Mouse (Mus musculus) embryonic facial prominence, embryonic 10.5 days (tissue): ENCODE data around the gene Gfpt2. TPM values are rescaled to one million over a fixed set of nuclear protein-coding genes. Genes with fewer than 3 reads are reported as not detected.

Experiments
- DNase-seq: peaks from one replicate; pipeline ENCODE4 v3.0.0-alpha.2; 2017; ENCODE audit warnings: low spot score
- H3K27ac ChIP-seq: fragments of 300-500 bp; sonication (generic); replicated peaks from 2 replicates; pipeline ENCODE4 v1.5.1; 2016; ENCODE audit warnings: mild to moderate bottlenecking
- H3K27me3 ChIP-seq: fragments of 300-500 bp; sonication (generic); replicated peaks from 2 replicates; pipeline ENCODE4 v1.6.1; 2016; ENCODE audit warnings: low read depth, mild to moderate bottlenecking; ENCODE audit not compliant: poor library complexity, severe bottlenecking
- H3K36me3 ChIP-seq: fragments of 300-500 bp; sonication (generic); replicated peaks from 2 replicates; pipeline ENCODE4 v1.6.1; 2016; ENCODE audit warnings: mild to moderate bottlenecking, moderate library complexity
- H3K4me1 ChIP-seq: fragments of 300-500 bp; sonication (generic); 2 replicates; pipeline ENCODE4 v1.6.1; 2016
- H3K4me3 ChIP-seq: fragments of 300-500 bp; sonication (generic); 2 replicates; pipeline ENCODE4 v1.5.1; 2016; ENCODE audit warnings: mild to moderate bottlenecking, moderate library complexity
- H3K9me3 ChIP-seq: fragments of 300-500 bp; sonication (generic); 2 replicates; pipeline ENCODE4 v1.6.1; 2016; ENCODE audit warnings: mild to moderate bottlenecking
- WGBS: fragments of 180-500 bp; shearing (Covaris S2); methylation state at CpG from one replicate; pipeline ENCODE4 v1.1.7; 2016; 5-methylcytosine and 5-hydroxymethylcytosine counted together
- polyA plus RNA-seq: library from polyadenylated mRNA; unstranded; fragments of >200 nt; fragmentation: Nextera tagmentation; extraction: Ambion mirVana; gene quantifications from 2 replicates; pipeline ENCODE4 v1.2.1, GENCODE M21; 2016

Gene Gfpt2
- polyA plus RNA-seq, 1 experiment from 2014 or later = 40.5 TPM

DNA sequence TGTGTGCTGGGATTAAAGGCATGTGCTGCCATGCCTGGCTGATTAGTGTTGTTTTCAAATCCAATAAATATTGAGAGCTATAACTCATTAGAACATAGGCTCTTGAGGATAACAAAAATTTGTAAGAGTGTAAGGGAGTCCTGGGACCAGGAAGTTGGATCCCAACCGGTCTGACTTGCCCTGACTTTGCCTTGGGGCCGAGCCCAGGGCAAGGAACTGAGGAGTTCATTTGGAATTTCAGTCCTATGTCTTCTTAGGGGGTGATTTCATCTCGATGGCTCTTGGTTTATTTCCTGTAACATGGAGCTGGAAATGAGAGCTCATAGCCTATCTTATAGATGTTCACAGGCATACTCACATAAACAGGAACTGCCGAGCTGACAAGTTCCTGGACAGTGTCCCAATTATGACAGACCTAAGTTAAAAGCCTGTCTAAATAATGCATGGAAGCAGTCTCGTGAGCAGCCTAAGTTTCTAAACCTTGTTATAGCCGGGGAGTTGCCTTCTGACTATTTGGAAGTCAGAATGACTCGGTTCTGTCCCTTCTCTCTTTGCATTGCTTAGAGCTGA, 35.3 kb downstream of the Gfpt2 start:
- Histone ChIP-seq H3K27ac (no peak overlapping the region), H3K9me3 (no peaks in the 10 kb centered on the region), H3K27me3 (no peaks in the 10 kb centered on the region), H3K36me3 (peaks cover 98% of the 10 kb centered on the region), H3K4me3 (no peak overlapping the region), H3K4me1 (peaks cover 9% of the 10 kb centered on the region)
- DNase-seq = no peak
- WGBS = 84% methylated on average over 7 of the region's 7 CpGs

DNA sequence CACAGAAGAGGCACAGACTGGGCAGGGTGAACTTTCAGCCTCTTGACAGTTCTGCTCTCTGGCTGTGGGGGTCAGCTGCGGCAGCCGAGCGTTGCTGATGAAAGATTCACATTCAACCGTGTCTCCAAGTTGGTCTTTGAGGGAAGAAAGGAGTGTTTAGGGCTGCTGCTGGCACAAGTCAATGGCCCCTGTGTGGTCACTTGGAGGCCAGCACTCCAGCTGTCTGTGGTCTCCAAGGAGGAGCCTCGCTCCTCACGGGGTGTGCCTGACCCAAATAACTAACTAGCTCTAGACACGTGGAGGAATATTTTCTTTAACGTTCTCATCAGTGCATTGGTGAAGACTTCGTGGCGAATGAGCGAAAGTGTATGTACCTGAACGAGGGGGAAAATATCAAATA, 38.0 kb downstream of the Gfpt2 start:
- H3K4me3 ChIP-seq = no peak overlapping the region
- H3K27me3 ChIP-seq = no peaks in the 10 kb centered on the region
- H3K9me3 ChIP-seq = no peaks in the 10 kb centered on the region
- no peak overlapping the region for H3K27ac ChIP-seq
- 76% methylated on average over 12 of the region's 12 CpGs for WGBS
- peaks cover 3% of the 10 kb centered on the region for H3K4me1 ChIP-seq
- DNase-seq = no peak
- H3K36me3 ChIP-seq = peaks cover 95% of the 10 kb centered on the region

DNA sequence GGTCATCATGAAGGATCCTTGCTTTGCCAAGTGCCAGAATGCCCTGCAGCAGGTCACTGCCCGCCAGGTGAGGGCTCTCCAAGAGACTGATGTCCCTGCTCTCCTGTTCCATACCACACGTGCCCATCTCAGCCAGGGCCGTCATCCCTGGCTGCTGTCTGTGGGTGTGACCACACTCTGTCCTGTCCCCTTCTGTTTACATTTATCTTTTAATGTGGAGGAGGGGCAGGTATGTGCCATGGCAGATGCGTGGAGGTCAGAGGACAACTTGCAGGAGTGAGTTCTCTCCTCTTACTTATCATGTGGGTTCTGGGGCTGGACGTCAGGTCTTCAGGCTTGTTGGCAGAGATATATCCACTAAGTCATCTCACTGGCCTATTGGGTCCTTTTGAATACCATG, 39.0 kb downstream of the Gfpt2 start:
- H3K27ac ChIP-seq = no peak overlapping the region
- no peak for DNase-seq
- no peaks in the 10 kb centered on the region for H3K27me3 ChIP-seq
- 85% methylated on average over 5 of the region's 5 CpGs for WGBS
- peaks cover 96% of the 10 kb centered on the region for H3K36me3 ChIP-seq
- H3K4me1 ChIP-seq = 0 out of 2 replicates have a peak, but pooled peaks cover 1% of the 10 kb centered on the region
- H3K9me3 ChIP-seq = no peaks in the 10 kb centered on the region
- H3K4me3 ChIP-seq = no peak overlapping the region

DNA sequence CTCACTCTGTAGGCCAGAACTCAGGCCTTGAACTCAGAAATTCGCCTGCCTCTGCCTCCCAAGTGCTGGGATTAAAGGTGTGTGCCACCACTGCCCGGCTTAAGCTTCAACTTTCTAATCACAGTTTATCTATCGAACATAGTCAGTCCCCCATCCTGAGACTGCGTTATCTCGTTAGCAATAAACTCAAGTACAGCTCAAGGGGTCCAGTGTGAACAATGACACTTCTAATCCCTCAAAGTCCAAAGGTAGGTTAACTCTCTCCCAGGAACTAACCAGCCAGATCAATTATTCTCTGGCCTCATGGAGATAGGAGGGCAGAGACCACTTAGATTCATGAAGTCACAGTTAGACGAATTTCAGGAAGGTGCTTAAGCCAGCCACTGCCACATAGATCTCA, 40.3 kb downstream of the Gfpt2 start:
- H3K27ac ChIP-seq = no peak overlapping the region
- 90% methylated on average over 6 of the region's 6 CpGs for WGBS
- H3K27me3 ChIP-seq = no peaks in the 10 kb centered on the region
- no peak for DNase-seq
- 0 out of 2 replicates have a peak, but pooled peaks cover 7% of the 10 kb centered on the region for H3K4me1 ChIP-seq
- H3K4me3 ChIP-seq = no peak overlapping the region
- H3K36me3 ChIP-seq = peaks cover 96% of the 10 kb centered on the region
- H3K9me3 ChIP-seq = no peaks in the 10 kb centered on the region

DNA sequence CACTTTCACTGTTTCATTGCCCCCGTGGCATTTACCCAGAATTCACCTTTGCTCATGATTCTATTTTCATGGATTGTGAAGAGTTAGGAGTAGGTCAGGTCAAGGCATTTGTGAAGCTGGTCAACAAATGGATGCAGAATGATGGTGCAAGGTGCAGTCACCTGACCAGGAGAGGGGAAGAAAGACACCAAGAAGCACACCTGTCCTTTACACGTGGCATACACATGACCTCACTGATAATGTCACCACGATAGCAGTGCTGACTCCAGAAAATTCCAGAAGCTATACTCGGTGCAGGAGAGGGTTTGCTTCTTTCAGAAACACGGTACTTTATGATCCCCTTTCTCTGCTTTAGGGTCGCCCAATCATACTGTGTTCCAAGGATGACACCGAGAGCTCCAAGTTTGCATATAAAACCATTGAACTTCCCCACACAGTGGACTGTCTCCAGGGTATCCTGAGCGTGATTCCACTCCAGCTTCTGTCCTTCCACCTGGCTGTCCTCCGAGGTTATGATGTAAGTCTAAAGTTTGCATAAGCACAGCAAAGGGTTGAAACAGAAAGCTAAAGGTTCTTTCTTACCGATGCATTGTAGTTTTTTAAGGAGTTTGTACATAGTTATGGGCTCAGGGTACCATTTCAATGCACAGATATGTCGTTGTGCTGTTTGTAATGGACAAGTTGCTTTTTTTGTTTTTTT, 41.4 kb downstream of the Gfpt2 start:
- Histone ChIP-seq H3K36me3 (peaks cover 89% of the 10 kb centered on the region), H3K4me3 (no peak overlapping the region)
- WGBS = 94% methylated on average over 11 of the region's 11 CpGs

DNA sequence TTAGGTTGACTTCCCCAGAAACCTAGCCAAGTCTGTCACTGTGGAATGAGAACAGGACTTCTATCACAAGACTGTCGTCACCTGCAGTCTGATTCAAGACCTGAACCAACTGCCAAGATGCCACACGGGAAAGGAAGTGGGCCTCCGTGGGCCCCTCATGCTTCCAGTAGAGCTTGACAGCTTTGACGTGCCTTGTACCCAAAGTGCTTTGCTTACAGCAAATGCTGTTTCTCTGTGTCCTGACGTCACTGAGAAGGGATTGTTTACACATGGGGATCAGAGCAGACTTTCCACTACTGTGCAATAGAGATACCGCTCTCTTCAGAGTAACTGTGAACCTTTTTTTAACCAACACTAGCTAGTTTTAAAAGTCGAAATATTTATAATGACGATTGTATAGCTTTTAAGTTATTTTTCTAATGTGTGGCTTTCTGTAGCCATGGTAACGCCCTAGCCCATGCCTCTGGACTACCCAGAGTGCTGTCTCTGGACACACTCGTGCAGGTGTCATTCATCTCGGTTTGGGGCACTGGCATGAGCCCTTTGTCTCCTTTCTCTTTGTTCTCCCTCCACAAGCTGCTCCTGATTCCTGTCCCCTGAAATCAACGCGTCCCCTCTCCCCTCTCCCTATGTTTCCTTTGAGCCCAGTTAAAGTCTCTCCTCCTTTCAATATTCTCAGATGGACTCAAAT, 43.9 kb downstream of the Gfpt2 start:
- DNase-seq = no peak
- peaks cover 65% of the 10 kb centered on the region for H3K36me3 ChIP-seq
- H3K27ac ChIP-seq = no peak overlapping the region; the same call in 1 of the 2 replicates
- WGBS = 69% methylated on average over 13 of the region's 13 CpGs
- H3K27me3 ChIP-seq = no peaks in the 10 kb centered on the region
- H3K4me3 ChIP-seq = no peak overlapping the region
- H3K9me3 ChIP-seq = no peaks in the 10 kb centered on the region
- 0 out of 2 replicates have a peak, but pooled peaks cover 7% of the 10 kb centered on the region for H3K4me1 ChIP-seq

More for the DNA sequence above, 41.4 kb downstream of the Gfpt2 start:
- DNase-seq = no peak
- Histone ChIP-seq H3K27me3 (no peaks in the 10 kb centered on the region), H3K4me1 (0 out of 2 replicates have a peak, but pooled peaks cover 7% of the 10 kb centered on the region), H3K9me3 (no peaks in the 10 kb centered on the region), H3K27ac (no peak overlapping the region)

DNA sequence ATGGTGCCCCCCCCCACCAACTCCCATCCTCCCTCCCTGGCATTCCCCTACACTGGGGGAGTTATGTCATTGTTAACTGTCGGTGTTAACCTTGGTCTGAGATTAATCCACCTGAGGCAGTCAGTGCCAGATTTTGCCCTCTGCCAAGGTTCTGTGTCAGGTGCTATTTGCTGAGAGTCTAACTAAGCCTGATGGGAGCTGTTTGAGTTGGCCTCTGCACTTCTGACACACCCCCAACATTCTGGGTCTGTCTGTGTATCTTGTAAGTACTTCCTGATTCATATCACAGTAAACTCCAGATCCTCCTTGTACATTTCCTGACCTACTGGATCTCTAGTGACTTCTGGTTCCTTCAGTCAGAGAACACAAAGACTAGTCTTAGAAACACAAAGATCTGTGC, 46.7 kb downstream of the Gfpt2 start:
- Histone ChIP-seq H3K4me1 (0 out of 2 replicates have a peak, but pooled peaks cover 7% of the 10 kb centered on the region), H3K27me3 (no peaks in the 10 kb centered on the region), H3K4me3 (no peak overlapping the region), H3K9me3 (no peaks in the 10 kb centered on the region), H3K27ac (no peak overlapping the region), H3K36me3 (peaks cover 36% of the 10 kb centered on the region)
- 87% methylated on average over 1 of the region's 1 CpGs for WGBS
- no peak for DNase-seq

DNA sequence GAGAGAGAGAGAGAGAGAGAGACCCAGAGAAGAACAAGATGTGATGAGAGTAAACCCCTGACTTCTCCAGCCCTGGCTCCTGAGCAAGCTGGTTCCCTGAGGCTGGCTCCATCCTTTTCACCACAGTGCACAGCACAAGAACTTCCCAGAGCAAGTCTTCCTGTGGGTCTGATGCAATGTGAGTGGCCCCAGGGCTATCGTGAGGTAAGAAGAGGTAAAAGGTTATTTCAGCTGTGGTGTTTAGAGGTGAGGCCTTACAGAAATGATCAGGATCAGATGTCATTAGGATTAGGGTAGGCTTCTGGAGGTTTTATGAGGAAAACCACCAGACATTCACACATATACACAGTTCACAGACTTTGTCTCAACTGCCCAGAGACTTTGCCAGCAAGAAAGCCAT, 47.9 kb downstream of the Gfpt2 start:
- Histone ChIP-seq H3K27me3 (no peaks in the 10 kb centered on the region), H3K4me1 (peaks cover 14% of the 10 kb centered on the region), H3K27ac (no peak overlapping the region), H3K36me3 (peaks cover 28% of the 10 kb centered on the region), H3K9me3 (no peaks in the 10 kb centered on the region), H3K4me3 (no peak overlapping the region)
- no peak for DNase-seq
- WGBS = 81% methylated on average over 1 of the region's 1 CpGs

DNA sequence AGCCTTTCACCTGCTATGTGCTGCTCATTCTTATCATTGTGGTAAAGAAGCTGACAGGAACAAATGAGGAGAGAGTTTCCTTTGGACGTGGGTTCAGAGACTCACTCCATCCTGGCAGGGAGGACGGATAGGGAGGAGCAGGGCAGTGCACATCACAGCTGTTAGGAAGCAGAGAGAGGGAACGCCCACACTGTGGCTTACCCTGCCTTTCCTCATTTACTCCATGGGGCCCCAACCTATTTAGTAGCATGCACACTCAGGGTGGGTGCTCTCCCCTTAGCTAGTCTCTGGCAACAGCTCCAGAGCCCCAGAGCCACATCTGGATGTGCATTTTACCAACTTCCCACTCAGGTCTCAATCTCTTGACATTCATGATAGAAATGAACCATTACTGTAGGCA, 48.7 kb downstream of the Gfpt2 start:
- Histone ChIP-seq H3K27ac (no peak overlapping the region), H3K36me3 (peaks cover 20% of the 10 kb centered on the region), H3K27me3 (no peaks in the 10 kb centered on the region), H3K9me3 (no peaks in the 10 kb centered on the region), H3K4me1 (peaks cover 21% of the 10 kb centered on the region), H3K4me3 (no peak overlapping the region)
- 60% methylated on average over 3 of the region's 3 CpGs for WGBS
- no peak for DNase-seq

DNA sequence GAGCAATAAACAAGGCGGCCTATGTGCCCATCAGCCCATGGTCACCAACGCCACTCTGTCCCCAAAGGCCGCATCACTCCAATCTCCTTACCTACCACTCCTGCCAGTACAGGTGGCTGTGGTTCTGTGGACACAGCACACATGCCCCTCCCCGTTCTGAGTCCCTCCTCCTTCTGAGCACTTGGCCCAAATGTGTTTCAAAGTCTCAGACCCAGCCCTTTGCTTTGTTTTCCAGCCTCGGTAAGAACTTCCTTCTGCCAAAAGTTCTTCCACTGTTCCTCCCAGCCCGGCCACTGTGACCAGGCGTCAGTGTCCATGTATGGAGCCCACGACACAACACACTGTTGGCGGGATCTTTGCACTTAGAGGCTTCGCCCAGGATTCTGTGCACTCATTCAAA, 50.3 kb downstream of the Gfpt2 start:
- WGBS = 90% methylated on average over 10 of the region's 10 CpGs
- Histone ChIP-seq H3K4me3 (no peak overlapping the region), H3K36me3 (peaks cover 4% of the 10 kb centered on the region), H3K9me3 (no peaks in the 10 kb centered on the region), H3K27ac (no peak overlapping the region), H3K27me3 (no peaks in the 10 kb centered on the region), H3K4me1 (peaks cover 23% of the 10 kb centered on the region)
- no peak for DNase-seq

DNA sequence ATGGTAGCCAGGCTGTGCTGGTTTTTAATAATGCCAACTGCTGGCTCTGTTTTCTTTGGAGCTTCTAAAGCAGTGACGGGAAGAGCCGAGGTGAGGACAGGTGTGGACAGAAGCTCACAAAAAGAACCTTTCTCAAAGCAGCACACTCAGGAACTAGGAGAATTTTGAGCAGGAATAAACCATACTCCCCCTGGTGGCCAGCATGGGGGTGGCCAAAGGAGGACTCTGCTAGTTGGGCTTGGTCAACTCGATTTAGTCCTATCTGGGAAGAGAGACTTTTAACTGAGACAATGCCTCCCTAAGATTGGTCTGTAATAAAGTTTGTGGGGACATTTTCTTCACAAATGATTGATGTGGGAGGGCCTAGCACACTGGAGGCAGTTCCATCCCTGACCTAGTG, 51.0 kb downstream of the Gfpt2 start:
- peak; percentile 62 for DNase-seq
- 51% methylated on average over 3 of the region's 3 CpGs for WGBS
- no peak overlapping the region for H3K27ac ChIP-seq
- H3K4me3 ChIP-seq = no peak overlapping the region
- no peaks in the 10 kb centered on the region for H3K9me3 ChIP-seq
- peaks cover 23% of the 10 kb centered on the region for H3K4me1 ChIP-seq
- no peaks in the 10 kb centered on the region for H3K27me3 ChIP-seq
- peaks cover 4% of the 10 kb centered on the region for H3K36me3 ChIP-seq

DNA sequence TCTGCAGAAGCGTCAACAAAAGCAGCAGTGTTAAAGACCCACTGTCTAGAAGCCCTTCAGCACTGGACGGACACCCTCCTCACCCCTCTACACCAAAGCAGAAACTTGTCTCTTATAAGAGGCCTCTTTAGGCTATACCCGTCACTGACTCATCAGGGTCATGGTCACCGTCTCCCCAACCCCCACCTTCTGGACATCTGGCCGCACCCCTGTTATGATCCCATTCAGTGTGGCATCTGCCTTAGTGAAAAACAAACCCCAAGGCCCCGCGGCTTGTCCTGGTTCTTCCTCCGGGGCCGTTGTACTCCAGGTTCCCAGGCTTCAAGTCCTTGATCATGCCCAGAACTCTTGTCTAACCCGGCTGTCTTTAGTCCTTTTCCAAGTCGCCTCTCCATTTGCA, 52.0 kb downstream of the Gfpt2 start:
- 41% methylated on average over 11 of the region's 11 CpGs for WGBS
- Histone ChIP-seq H3K36me3 (peaks cover 7% of the 10 kb centered on the region), H3K27me3 (no peaks in the 10 kb centered on the region), H3K4me1 (peaks cover 23% of the 10 kb centered on the region), H3K4me3 (peak overlapping the region; percentile 94), H3K9me3 (no peaks in the 10 kb centered on the region), H3K27ac (peak overlapping the region; percentile 92)
- no peak for DNase-seq
